Mouse (Mus musculus): ENCODE results near the gene Cstad. TPM values are rescaled to one million over a fixed set of nuclear protein-coding genes. Genes with fewer than 3 reads are reported as not detected.

Cstad gene
- total and polyA plus RNA-seq, 2 experiments from 2014 or later: 0.55 to 0.64 TPM

GRCm38 (mm10) chr2:30626058-30626675 lies 31.3 kb downstream of the Cstad start:
- Histone ChIP-seq H3K4me1 (ENCODE audit: insufficient read depth, low read length) (0 out of 2 replicates have a peak, but pooled peaks cover 2% of the 10 kb centered on the region), H3K27ac (ENCODE audit: low read depth, low read length) (no peak overlapping the region), H3K9me3 (ENCODE audit: low read length) (no peaks in the 10 kb centered on the region), H3K36me3 (ENCODE audit: insufficient read depth, low read length) (no peaks in the 10 kb centered on the region), H3K4me2 (ENCODE audit: low read depth, low read length, poor library complexity, severe bottlenecking) (no peak overlapping the region), H3K4me3 (ENCODE audit: low read depth, low read length) (no peak overlapping the region), H3K27me3 (ENCODE audit: insufficient read depth, low read length) (no peaks in the 10 kb centered on the region), H3K9ac (replicated peaks; ENCODE audit: low read length, poor library complexity, severe bottlenecking) (no peak overlapping the region)
- ATAC-seq (ENCODE audit: low FRiP score): no peak
- TF ChIP-seq CTCF (IDR thresholded peaks at IDR 0.05): no peak
- WGBS: 71% methylated on average over 17 of the region's 17 CpGs
- peak; percentile 35 for DNase-seq (ENCODE audit: low spot score)

DNA sequence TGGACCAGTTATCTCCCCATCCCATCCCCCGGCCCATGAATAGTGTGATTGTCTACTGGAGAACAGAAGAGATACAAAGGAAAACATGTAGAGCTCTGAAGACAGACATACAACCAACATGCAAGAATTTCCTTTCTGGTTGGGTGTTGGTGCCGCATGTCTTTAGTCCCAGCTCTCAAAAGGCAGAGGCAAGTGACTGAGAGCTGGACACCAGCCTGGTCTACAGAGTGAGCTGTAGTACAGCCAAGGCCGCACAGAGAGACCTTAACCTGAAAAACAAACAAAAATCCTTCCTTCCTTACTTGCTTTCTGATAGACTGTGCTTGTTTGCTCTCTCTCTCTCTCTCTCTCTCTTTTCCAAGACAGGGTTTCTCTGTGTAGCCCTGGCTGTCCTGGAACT lies 32.5 kb downstream of the Cstad start:
- H3K4me1 ChIP-seq (ENCODE audit: insufficient read depth, low read length): 0 out of 2 replicates have a peak, but pooled peaks cover 2% of the 10 kb centered on the region
- no peak overlapping the region for H3K9ac ChIP-seq (replicated peaks; ENCODE audit: low read length, poor library complexity, severe bottlenecking)
- no peak overlapping the region for H3K27ac ChIP-seq (ENCODE audit: low read depth, low read length)
- DNase-seq (ENCODE audit: low spot score) (no peak), ATAC-seq (ENCODE audit: low FRiP score) (no peak)
- TF ChIP-seq CTCF (IDR thresholded peaks at IDR 0.05): no peak
- no peak overlapping the region for H3K4me3 ChIP-seq (ENCODE audit: low read depth, low read length)
- WGBS: 92% methylated on average over 3 of the region's 3 CpGs
- H3K36me3 ChIP-seq (ENCODE audit: insufficient read depth, low read length): no peaks in the 10 kb centered on the region
- no peak overlapping the region for H3K4me2 ChIP-seq (ENCODE audit: low read depth, low read length, poor library complexity, severe bottlenecking)
- no peaks in the 10 kb centered on the region for H3K27me3 ChIP-seq (ENCODE audit: insufficient read depth, low read length)
- H3K9me3 ChIP-seq (ENCODE audit: low read length): no peaks in the 10 kb centered on the region

DNA sequence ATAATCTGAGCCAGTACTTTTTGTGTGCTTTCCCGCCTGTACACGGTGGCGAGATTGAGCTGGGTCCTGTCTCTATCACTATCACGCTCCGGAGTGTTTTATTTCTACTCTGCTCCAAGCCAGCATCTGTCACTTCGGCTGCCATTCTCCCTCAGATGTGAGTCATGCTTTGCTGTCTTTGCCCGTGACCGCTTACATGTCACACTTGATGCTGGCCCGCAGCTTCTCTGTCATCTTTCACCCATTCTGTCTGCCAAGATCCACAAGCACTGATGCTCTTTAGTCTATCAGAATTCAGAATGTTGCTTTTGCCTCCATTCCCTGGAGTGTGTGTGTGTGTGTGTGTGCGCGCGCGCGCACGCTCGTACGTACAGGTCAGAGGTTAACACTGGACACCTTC lies 33.5 kb downstream of the Cstad start:
- Histone ChIP-seq H3K9me3 (ENCODE audit: low read length) (no peaks in the 10 kb centered on the region), H3K27me3 (ENCODE audit: insufficient read depth, low read length) (no peaks in the 10 kb centered on the region), H3K4me3 (ENCODE audit: low read depth, low read length) (no peak overlapping the region), H3K9ac (replicated peaks; ENCODE audit: low read length, poor library complexity, severe bottlenecking) (no peak overlapping the region), H3K27ac (ENCODE audit: low read depth, low read length) (peak overlapping the region; percentile 85), H3K36me3 (ENCODE audit: insufficient read depth, low read length) (no peaks in the 10 kb centered on the region), H3K4me2 (ENCODE audit: low read depth, low read length, poor library complexity, severe bottlenecking) (no peak overlapping the region), H3K4me1 (ENCODE audit: insufficient read depth, low read length) (0 out of 2 replicates have a peak, but pooled peaks cover 2% of the 10 kb centered on the region)
- WGBS: 86% methylated on average over 17 of the region's 17 CpGs
- no peak for ATAC-seq (ENCODE audit: low FRiP score)
- no peak for TF ChIP-seq CTCF (IDR thresholded peaks at IDR 0.05)
- no peak for DNase-seq (ENCODE audit: low spot score)

DNA sequence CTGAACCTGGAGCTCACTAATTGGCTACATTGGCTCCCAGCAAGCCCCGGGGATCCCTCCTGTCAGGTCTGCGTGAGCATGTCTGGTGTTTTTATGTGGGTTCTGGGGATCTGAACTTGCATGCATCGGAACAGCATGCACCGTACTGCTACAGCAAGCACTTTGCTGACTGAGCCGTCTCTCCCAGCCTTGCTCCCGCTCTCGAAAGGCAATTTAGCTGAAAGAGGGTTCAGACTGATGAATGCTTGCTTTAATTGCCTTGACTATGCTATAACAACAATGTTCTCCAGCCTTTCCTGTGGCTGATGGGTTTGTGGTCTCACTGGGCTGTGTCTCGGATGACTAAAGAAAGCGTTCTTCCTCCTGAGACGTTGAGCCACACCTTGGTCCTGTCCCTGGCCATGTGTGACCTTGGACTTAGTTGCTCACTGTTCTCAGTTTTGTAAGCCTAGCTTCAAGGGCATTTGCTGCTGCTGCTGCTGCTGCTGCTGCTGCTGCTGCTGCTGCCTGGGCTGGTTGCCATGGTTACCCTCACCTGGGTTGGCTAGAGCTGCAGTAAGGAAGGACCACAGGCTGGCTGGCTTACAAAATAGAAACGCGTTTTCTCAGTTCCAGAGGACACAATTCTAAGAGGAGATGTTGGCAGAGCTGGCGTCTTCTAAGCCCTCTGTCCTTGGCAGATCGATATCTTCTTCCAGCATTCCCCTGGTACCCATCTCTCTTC lies 34.4 kb downstream of the Cstad start:
- H3K9ac ChIP-seq (replicated peaks; ENCODE audit: low read length, poor library complexity, severe bottlenecking): no peak overlapping the region
- no peaks in the 10 kb centered on the region for H3K9me3 ChIP-seq (ENCODE audit: low read length)
- peak; percentile 69 for DNase-seq (ENCODE audit: low spot score)
- WGBS: 44% methylated on average over 14 of the region's 14 CpGs
- H3K36me3 ChIP-seq (ENCODE audit: insufficient read depth, low read length): no peaks in the 10 kb centered on the region
- no peak overlapping the region for H3K4me3 ChIP-seq (ENCODE audit: low read depth, low read length)
- no peak overlapping the region for H3K4me2 ChIP-seq (ENCODE audit: low read depth, low read length, poor library complexity, severe bottlenecking)
- no peaks in the 10 kb centered on the region for H3K27me3 ChIP-seq (ENCODE audit: insufficient read depth, low read length)
- peak; percentile 52 for ATAC-seq (ENCODE audit: low FRiP score)
- H3K4me1 ChIP-seq (ENCODE audit: insufficient read depth, low read length): 0 out of 2 replicates have a peak, but pooled peaks cover 2% of the 10 kb centered on the region
- TF ChIP-seq CTCF (IDR thresholded peaks at IDR 0.05): no peak
- peak overlapping the region; percentile 85 for H3K27ac ChIP-seq (ENCODE audit: low read depth, low read length)

DNA sequence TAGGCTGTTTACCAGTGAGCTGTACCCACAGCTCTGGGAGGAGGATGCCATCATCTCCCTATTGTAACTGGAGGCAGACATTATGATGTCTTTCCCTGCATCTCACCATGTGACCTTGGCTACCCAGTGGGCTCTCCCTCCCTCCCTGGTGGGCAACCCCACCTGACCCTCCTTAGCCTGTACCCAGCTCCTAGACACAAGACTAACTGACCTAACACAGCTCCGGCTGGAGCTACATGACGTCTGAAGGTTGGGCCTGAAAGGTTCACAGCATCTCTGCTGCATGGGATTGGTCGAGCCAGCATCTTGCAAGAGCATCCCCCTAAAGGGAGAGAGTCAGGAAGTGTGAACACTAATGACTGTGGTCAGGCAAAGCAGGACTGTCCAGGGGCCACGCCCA lies 35.0 kb downstream of the Cstad start:
- Histone ChIP-seq H3K27me3 (ENCODE audit: insufficient read depth, low read length) (no peaks in the 10 kb centered on the region), H3K9me3 (ENCODE audit: low read length) (no peaks in the 10 kb centered on the region), H3K4me1 (ENCODE audit: insufficient read depth, low read length) (0 out of 2 replicates have a peak, but pooled peaks cover 2% of the 10 kb centered on the region), H3K27ac (ENCODE audit: low read depth, low read length) (peak overlapping the region; percentile 85), H3K9ac (replicated peaks; ENCODE audit: low read length, poor library complexity, severe bottlenecking) (no peak overlapping the region), H3K4me2 (ENCODE audit: low read depth, low read length, poor library complexity, severe bottlenecking) (no peak overlapping the region), H3K36me3 (ENCODE audit: insufficient read depth, low read length) (no peaks in the 10 kb centered on the region), H3K4me3 (ENCODE audit: low read depth, low read length) (no peak overlapping the region)
- WGBS: 75% methylated on average over 4 of the region's 4 CpGs
- DNase-seq (ENCODE audit: low spot score): no peak
- TF ChIP-seq CTCF (IDR thresholded peaks at IDR 0.05): no peak
- peak; percentile 62 for ATAC-seq (ENCODE audit: low FRiP score)

DNA sequence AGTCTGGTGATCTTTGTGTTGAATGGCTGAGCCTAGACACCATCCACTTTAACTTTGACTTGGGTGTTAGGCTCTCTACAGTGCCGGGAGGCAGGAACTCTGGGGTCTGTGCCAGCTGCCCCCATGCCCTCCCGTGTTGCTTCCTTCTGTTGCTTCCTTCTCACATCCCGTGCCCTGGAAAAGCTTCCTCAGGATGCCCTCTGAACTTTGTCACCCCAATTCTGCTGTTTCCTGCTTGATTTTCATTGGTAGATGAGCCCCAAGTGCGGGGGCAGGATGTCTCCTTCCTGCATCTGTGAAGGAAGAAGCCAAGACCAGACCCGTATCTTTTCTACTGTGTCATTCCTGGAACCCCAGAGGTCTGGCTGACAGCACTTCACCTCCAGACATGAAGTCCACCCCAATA lies 41.4 kb downstream of the Cstad start:
- WGBS: 77% methylated on average over 5 of the region's 5 CpGs
- no peaks in the 10 kb centered on the region; the same call in 1 of the 2 replicates for H3K4me1 ChIP-seq (ENCODE audit: insufficient read depth, low read length)
- no peak overlapping the region for H3K4me3 ChIP-seq (ENCODE audit: low read depth, low read length)
- no peak overlapping the region for H3K4me2 ChIP-seq (ENCODE audit: low read depth, low read length, poor library complexity, severe bottlenecking)
- H3K9ac ChIP-seq (replicated peaks; ENCODE audit: low read length, poor library complexity, severe bottlenecking): no peak overlapping the region
- DNase-seq (ENCODE audit: low spot score): no peak
- no peak for TF ChIP-seq CTCF (IDR thresholded peaks at IDR 0.05)
- H3K27ac ChIP-seq (ENCODE audit: low read depth, low read length): 0 out of 2 replicates have a peak overlapping the region, but pooled peaks have one; percentile 3
- no peaks in the 10 kb centered on the region for H3K27me3 ChIP-seq (ENCODE audit: insufficient read depth, low read length)
- ATAC-seq (ENCODE audit: low FRiP score): no peak
- no peaks in the 10 kb centered on the region for H3K36me3 ChIP-seq (ENCODE audit: insufficient read depth, low read length)
- H3K9me3 ChIP-seq (ENCODE audit: low read length): no peaks in the 10 kb centered on the region

Measured in midbrain, postnatal 0 days (tissue).